Mouse (Mus musculus): ENCODE measurements at regions not wholly inside any gene's neighbourhood (a gene's known extent, or its start where the extent isn't known, plus 50 kb on each side); places are given as distances from the start of the nearest gene placed in this dataset.
A peak's percentile ranks its signal among the peaks of the same experiment; 100 is the strongest.
"Not testable (repeated sequence)": the region's sequence is repeated elsewhere in the genome, so short reads cannot be mapped to it uniquely, and the experiment has no call there.

GRCm38 (mm10) chr1:157048996-157049395, 59.5 kb downstream of the Tex35 start:
- no peak for DNase-seq (ENCODE audit: extremely low spot score in 1 of 2, low spot score in 1 of 2)

- DNase-seq (ENCODE audit: extremely low spot score in 1 of 2, low spot score in 1 of 2), result no peak
These were observed 60.1 kb downstream of the Tex35 start for GRCm38 (mm10) chr1:157048201-157048923.

GRCm38 (mm10) chr1:157047751-157048200, 60.7 kb downstream of the Tex35 start:
- no peak for DNase-seq (ENCODE audit: extremely low spot score in 1 of 2, low spot score in 1 of 2)

GRCm38 (mm10) chr1:157046760-157047182, 61.7 kb downstream of the Tex35 start:
- no peak for DNase-seq (ENCODE audit: extremely low spot score in 1 of 2, low spot score in 1 of 2)

- DNase-seq (ENCODE audit: extremely low spot score in 1 of 2, low spot score in 1 of 2), result no peak
These were observed 68.7 kb downstream of the Tex35 start for GRCm38 (mm10) chr1:157039836-157040196.

- peak in 1 of 2 experiments; percentile 70 for DNase-seq (ENCODE audit: extremely low spot score in 1 of 2, low spot score in 1 of 2)
These were observed 69.3 kb downstream of the Tex35 start for GRCm38 (mm10) chr1:157039016-157039835.

- DNase-seq (ENCODE audit: extremely low spot score in 1 of 2, low spot score in 1 of 2), result no peak
These were observed 70.1 kb downstream of the Tex35 start for GRCm38 (mm10) chr1:157038111-157039008.

- no peak for DNase-seq (ENCODE audit: extremely low spot score in 1 of 2, low spot score in 1 of 2)
These were observed 71.1 kb downstream of the Tex35 start for GRCm38 (mm10) chr1:157037246-157037991.

- DNase-seq (ENCODE audit: extremely low spot score in 1 of 2, low spot score in 1 of 2), result no peak
These were observed 71.7 kb downstream of the Tex35 start for GRCm38 (mm10) chr1:157036779-157037178.

GRCm38 (mm10) chr1:157035221-157035620, 73.3 kb downstream of the Tex35 start:
- not testable (repeated sequence) for DNase-seq (ENCODE audit: extremely low spot score in 1 of 2, low spot score in 1 of 2)

GRCm38 (mm10) chr1:157028682-157029081, 79.8 kb downstream of the Tex35 start:
- DNase-seq (ENCODE audit: extremely low spot score in 1 of 2, low spot score in 1 of 2), result no peak

GRCm38 (mm10) chr1:157027681-157028080, 80.8 kb downstream of the Tex35 start:
- DNase-seq (ENCODE audit: extremely low spot score in 1 of 2, low spot score in 1 of 2), result no peak

- DNase-seq (ENCODE audit: extremely low spot score in 1 of 2, low spot score in 1 of 2), result no peak
These were observed 84.0 kb upstream of the Ralgps2 start for GRCm38 (mm10) chr1:157023462-157023861.

GRCm38 (mm10) chr1:157022456-157023435, 83.3 kb upstream of the Ralgps2 start:
- no peak for DNase-seq (ENCODE audit: extremely low spot score in 1 of 2, low spot score in 1 of 2)

- peak; percentile 33 to 62 for DNase-seq (ENCODE audit: extremely low spot score in 1 of 2, low spot score in 1 of 2)
These were observed 80.5 kb upstream of the Ralgps2 start for GRCm38 (mm10) chr1:157019892-157020291.

GRCm38 (mm10) chr1:157018726-157019125, 79.3 kb upstream of the Ralgps2 start:
- no peak for DNase-seq (ENCODE audit: extremely low spot score in 1 of 2, low spot score in 1 of 2)

GRCm38 (mm10) chr1:157017198-157017994, 78.0 kb upstream of the Ralgps2 start:
- DNase-seq (ENCODE audit: extremely low spot score in 1 of 2, low spot score in 1 of 2), result no peak

- DNase-seq (ENCODE audit: extremely low spot score in 1 of 2, low spot score in 1 of 2), result no peak
These were observed 77.2 kb upstream of the Ralgps2 start for GRCm38 (mm10) chr1:157016625-157017024.

All from frontal cortex, adult 2 months (tissue).